Mouse (Mus musculus) ovary, postnatal 36 days (tissue): ENCODE results near the gene Elp4.

Experiments used
- DNase-seq: peaks from one replicate; pipeline ENCODE4 v3.0.0; 2022; ENCODE audit warnings: low spot score, mixed read lengths

Elp4 gene

GRCm38 (mm10) chr2:105903896-105904756 lies at the start of gene Elp4, which contains the start of gene Immp1l:
Gene Elp4, minus strand, starts transcription at chr2:105904564.
Gene Immp1l, plus strand, starts transcription at chr2:105904638.
- peak; percentile 93 for DNase-seq

- DNase-seq, result no peak
Observed at GRCm38 (mm10) chr2:105953862-105954261, 49.5 kb upstream of the Elp4 start.

DNA sequence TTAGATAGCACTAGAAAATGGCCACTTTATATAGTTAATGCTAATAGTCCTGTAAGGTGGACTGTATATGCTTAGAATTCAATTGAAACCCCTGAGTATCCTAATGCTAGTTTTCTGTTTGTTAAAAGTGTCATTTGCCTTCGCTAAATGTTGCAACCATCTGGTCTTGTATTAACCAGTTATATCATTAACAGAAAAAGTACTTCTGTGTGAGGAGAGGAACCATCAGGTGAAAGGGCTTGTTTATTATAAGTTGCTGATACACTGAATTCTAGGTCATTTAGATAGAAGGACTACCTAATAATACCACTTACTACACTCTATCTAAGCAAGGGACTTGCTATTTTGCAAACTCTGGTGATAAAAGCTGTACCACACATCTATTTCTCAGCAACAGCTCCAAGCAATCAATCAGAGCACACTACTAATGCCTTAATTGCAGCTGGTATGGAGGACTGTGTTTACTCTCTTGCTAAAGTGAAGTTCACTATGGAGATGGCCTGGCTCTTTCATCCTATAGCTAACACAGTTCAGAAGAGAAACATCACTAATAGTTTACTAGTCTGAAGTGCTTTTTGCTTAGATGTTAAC lies 47.1 kb upstream of the Elp4 start:
- no peak for DNase-seq

DNA sequence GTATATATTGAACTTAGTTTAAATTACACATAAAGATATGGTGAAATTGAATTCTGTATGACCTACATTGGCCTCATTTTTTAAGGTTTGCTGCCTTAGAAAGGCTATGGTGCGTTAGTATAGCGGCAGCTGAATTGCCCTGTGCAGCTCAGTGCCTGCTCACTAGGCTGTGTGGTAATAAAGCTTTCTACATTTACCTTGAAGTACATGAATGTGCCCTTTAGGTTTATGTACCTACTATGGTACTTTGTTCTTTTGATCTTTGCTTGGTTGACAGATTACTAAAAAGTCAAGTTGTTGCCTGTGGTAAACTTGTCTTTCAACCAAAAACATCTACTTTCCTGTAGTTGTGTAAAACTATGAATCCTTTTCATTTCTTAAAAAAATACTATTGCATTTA lies 45.8 kb upstream of the Elp4 start:
- DNase-seq, result no peak

DNA sequence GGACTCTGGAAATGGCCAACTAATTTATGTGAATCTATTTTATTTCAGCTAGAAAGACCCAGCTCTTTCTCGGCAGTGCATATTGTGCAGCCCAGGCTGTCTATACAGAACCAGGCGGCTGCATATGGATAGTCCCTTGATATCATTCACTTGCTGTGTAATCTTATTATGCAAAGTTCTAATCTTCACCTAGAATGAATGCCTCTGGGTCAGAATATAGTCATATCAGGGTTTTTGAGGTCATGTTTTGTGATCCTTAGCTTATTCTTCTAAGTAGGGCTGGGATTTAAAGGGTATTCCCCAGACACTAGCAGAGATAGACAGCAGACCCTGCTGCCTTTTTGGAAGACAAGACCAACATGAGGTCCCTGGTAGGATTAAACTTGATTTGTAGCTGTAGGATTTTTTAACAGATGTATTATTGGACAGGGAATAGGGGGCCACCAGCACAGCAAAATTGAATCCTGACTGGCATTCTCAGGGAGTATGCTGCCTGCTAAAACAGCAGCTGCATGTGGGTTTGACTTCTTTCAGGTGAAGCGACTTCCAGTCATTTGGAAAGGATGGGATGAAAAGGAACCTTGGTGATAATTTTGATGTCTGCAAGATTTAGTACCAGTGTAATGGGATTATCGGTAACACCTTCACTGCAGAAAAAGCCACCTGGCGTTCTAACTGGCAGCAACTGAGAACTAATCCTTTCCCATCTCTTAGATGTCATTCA lies 13.4 kb upstream of the Elp4 start:
- no peak for DNase-seq

DNA sequence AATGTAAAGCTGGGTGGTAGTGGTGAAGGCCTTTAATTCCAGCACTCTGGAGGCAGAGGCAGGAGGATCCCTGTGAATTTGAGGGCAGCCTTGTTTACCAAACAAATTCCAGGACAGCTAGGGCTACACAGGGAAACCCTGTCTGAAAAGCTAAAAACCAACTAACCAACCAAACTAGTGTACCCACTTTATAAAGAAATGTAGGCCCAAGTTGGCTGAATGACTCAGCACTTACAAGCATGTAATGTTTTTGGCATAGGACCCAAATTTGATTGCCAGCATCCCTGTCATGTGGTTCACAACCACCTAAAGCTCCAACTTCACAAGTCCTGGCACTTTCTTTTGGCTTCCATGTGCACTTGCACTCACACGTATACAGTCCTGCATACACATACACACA lies 12.3 kb upstream of the Elp4 start:
- DNase-seq, result no peak

- no peak for DNase-seq
Observed at GRCm38 (mm10) chr2:105913655-105914366, 9.4 kb upstream of the Elp4 start.

DNA sequence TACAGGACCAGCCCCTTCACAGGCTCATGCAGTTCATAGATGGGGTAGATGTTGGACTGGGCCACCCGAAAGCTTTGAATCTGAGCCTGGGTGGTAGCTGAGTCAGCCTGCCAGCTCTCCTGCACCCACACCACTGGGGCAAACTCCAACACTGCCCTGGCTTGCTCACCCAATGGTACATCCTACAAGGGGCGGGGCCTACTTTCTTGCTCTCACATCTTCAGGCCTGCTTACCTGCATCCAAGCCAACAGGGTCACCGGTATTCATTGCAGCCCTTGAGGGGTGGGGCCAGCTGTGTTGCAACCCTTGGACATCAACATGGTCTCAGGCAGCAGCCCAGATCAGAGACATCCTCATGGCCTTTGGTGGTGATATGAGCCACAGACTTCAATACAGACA lies 6.2 kb upstream of the Elp4 start:
- no peak for DNase-seq

GRCm38 (mm10) chr2:105908351-105908750 lies 4.0 kb upstream of the Elp4 start:
- no peak for DNase-seq

- DNase-seq, result no peak
Observed at GRCm38 (mm10) chr2:105904757-105905146, 388 bp upstream of the Elp4 start.

GRCm38 (mm10) chr2:105890816-105891215 lies 13.5 kb downstream of the Elp4 start:
- DNase-seq, result no peak

DNA sequence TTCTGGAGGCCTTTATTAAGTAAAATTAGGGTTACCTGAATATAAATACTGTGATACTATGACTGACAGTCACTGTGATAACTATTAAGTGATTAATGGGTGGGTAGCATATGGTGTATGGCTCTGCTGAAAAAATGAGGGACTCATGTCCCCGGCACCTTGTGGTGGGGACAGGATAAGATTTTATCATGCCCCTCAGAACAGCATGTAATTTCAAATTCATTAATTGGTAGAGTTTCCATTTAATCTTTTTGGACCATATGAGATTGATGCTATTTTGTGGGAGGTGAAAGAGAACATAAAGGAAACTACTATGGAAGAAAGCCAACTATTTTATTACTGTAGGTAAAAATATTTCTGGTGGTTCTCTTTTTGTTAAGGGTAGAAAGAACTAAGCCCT lies 31.0 kb downstream of the Elp4 start:
- DNase-seq, result no peak

GRCm38 (mm10) chr2:105854740-105855139 lies 49.6 kb downstream of the Elp4 start:
- no peak for DNase-seq

DNA sequence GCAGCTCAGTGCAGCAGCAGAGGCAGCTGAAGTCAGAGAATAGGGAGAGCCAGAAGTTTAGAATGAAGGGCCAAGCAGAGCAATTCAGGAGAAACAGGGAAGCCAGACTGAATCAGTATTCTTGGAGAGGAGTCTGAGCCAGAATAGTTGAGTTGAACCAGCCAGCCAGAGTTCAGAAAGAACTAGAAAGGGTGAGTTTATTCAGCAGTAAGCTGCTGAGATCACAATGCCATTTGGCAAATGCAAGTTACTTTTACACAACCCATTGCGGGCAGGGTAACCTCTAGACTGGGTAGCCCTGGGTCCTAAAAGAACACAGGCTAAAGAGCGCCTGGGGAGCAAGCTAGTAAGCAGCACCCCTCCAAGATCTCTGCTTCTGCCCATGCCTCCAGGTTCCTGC lies 51.4 kb downstream of the Elp4 start:
- no peak for DNase-seq

DNA sequence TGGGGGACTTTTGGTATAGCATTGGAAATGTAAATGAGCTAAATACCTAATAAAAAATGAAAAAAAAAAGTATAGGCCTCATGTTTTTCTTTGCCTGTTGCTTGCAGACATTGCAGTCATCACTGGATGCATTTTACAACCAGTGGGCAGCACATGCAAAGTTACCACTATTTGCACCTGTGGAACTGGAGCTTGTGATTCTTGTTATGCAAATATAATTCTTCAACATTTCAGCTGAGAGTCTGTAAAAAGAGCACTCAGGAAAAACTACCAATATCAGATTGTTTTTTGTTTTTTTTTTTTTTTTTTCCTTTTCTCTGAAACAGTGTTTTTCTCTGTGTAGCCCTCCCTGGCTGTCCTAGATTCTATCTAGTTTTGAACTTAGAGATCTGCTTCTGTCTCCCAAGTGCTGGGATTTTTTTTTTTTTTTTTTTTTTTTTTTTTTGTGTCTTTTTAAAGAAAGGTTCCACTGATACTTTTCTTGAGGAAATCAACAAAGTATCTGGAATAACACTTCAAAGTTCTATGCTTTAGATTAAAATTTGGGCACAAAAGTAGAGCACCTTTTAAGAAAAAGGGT lies 52.6 kb downstream of the Elp4 start:
- no peak for DNase-seq

DNA sequence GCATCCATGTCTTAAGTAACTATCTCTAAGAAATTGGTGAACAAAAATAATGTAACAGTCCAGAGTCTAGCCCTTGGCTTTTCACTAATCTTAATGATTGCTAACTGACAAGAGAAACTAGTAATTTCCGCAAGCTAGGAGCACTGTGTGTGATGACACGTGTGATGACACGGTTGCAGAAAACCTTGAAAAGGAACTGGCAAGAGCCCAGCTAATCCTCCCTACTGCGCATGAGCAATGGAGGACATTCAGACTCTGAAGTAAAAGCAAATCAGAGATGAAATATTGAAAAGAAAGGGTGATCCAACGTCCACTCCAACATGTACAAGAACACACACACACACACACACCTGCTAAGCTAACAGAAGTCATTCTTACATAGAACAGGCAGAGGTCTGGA lies 61.2 kb downstream of the Elp4 start:
- DNase-seq, result no peak

GRCm38 (mm10) chr2:105817965-105818364 lies 86.4 kb downstream of the Elp4 start:
- no peak for DNase-seq

GRCm38 (mm10) chr2:105815170-105815569 lies 89.2 kb downstream of the Elp4 start:
- no peak for DNase-seq

DNA sequence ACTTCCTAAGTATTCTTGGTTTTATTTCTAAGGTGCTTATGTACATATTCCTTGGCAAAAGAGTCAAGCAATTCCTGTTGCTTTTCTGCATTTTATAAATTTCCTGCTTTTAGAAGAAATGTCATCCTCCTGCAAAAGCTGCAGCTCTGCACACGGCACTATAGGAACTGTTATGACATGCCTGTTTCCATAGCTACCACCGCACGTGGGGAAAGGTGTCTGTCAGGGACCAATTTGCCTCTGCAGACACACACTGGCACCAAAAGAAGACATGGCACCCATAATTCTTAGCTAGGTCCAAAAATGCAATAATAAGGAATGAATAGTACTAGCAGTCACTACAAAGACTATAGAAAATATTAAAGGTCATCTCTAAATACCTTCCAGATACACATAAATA lies 91.3 kb downstream of the Elp4 start:
- DNase-seq, result no peak

- DNase-seq, result no peak
Observed at GRCm38 (mm10) chr2:105810286-105810685, 94.1 kb downstream of the Elp4 start.

- DNase-seq, result no peak
Observed at GRCm38 (mm10) chr2:105806571-105806970, 97.8 kb downstream of the Elp4 start.

- no peak for DNase-seq
Observed at GRCm38 (mm10) chr2:105806047-105806446, 98.3 kb downstream of the Elp4 start.
